Mouse (Mus musculus) bone marrow macrophage, adult 2 months (primary cell): ENCODE measurements around the gene Tiam1.

Experiments
- CTCF ChIP-seq: IDR thresholded peaks from 2 replicates; pipeline ENCODE4 v1.5.1; 2012; ENCODE audit warnings: low read depth, mild to moderate bottlenecking, low read length, moderate library complexity
- POLR2A ChIP-seq: IDR thresholded peaks from 2 replicates; pipeline ENCODE4 v1.6.1; 2012; ENCODE audit warnings: mild to moderate bottlenecking, low read depth, low read length, borderline replicate concordance

DNA sequence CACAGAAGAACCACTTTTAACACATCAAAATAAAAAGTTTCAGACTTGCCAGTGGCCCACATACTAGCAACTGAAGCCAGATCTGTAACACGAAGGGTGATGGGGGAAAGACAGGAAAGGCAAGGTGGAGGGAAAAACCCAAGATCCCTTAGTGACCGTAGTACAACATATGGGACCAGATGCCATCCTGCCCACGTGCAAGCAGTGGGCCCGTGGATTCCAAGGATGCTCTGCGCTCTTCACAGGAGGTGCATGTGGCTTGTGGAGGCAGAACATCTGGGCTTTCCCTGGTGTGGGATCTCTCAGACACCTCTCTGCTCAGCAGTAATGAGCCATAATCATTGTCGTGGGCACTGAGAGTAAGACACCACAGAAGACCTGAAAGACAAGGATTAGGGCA lies 175.5 kb downstream of the Tiam1 start:
- TF ChIP-seq POLR2A, result no peak
- no peak for TF ChIP-seq CTCF
